Mouse (Mus musculus) G1E (cell line): ENCODE results near the gene Phpt1.

Experiments used
- CTCF ChIP-seq: IDR thresholded peaks from 2 replicates; pipeline ENCODE4 v1.5.1; 2012; ENCODE audit warnings: low read depth, low read length, inconsistent platforms, mixed read lengths
- GATA1 ChIP-seq: IDR thresholded peaks from 2 replicates; pipeline ENCODE4 v1.6.1; 2012; ENCODE audit warnings: borderline replicate concordance, low read length, inconsistent platforms, mixed read lengths

- TF ChIP-seq GATA1: no peak
- TF ChIP-seq CTCF: no peak
Observed at GRCm38 (mm10) chr2:25557221-25557963, 17.6 kb downstream of the Phpt1 start, which contains the start of gene Edf1.
